Mouse (Mus musculus) adrenal gland, postnatal 14 days (tissue): ENCODE data around the gene Col15a1. TPM values are rescaled to one million over a fixed set of nuclear protein-coding genes. Genes with fewer than 3 reads are reported as not detected.

ENCODE experiments used
- DNase-seq: peaks from one replicate; pipeline ENCODE4 v3.0.0; 2021; ENCODE audit warnings: mixed read lengths
- total RNA-seq: library from RNA; stranded (reverse); gene quantifications from 2 replicates; pipeline ENCODE4 v1.2.3, GENCODE M21; 2021

The Col15a1 gene
- total RNA-seq, 1 experiment from 2014 or later: 72.9 TPM

DNA sequence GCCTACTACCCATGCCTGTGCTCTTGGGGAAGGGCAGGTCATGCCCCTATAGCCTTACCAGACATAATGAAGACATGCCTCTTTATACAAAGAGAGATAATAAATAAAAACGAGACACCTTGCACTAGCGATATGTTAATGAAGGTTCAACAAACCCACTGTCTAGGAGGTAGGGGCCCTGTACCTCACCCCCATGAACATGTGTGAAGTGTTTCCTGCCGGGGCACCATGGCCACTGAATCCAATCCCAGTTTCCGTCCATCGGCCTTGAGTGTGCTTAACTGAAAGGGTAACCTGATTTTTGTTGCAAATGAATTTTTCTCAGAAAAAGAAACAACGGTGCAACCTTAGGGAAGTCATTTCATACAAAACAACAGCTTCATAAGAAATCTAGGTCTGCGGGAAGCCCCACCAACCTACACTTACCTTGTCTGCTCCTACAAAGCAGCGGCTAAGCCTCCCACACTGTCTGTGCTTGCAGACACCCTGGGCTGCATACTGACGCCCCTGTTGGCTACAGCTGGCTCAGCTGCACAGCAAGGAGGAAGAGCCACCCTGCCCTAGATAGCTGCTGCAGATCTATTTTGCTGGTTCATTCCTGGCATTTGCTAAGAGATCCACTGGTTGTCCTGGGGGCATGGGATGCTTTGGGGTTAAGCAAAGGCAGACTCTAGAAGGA lies 64.6 kb downstream of the Col15a1 start:
- DNase-seq: no peak

DNA sequence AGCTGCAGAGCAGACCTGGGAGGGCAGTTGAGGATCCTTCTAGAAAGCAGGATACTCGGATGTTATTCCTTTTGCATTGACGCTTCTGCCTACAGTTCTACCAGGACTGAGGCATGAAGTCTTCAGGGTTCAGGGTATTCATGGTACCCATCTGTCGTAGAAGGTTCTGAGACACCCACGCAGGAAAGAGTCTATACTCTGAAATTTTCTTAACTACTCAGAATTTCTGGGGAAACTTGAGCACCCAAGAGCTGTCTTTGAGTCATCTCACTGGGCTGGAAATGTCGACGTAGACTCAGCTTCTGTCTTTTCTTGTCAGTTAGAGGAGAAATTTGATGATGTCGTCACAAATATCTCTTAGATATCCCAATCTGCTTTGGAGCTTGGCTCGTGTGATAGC lies 65.8 kb downstream of the Col15a1 start:
- no peak for DNase-seq

DNA sequence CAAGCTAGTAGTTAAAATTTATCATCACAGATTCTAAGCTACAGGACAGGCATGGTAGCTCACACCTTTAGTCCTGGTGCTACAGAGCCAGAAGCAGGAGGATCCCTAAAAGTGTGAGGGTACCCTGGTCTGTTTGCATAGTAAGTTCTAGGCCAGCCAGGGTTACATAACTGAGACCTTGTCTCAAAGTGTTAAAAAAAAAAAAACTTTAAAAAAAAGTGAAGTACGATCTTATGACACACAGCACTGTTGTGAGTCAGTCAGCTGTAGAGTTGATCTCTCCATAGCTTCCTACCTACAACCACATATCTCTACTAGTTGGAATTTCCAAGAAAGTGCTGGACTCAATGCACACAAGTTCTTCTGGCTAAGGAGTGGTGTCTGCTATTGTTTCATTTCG lies 67.0 kb downstream of the Col15a1 start:
- DNase-seq: no peak

DNA sequence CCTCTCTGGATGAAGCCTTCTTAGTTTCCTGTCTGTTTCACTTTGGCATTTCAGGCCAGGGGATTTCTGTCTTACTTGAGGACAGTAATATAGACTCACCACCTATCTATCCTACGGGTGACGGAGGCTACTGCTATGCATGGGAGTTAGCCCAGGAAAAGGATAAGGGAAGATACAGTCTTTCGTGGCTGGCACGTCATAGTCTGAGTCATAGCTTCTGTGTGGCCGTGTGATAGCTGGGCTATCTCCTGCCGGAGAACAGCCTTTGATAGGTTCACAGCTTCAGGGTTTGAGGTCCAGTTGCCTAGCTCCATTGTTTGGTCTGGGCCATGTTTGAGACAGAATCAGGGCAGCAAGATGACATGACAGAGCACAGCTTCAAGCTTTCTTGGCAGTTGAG lies 70.4 kb downstream of the Col15a1 start:
- no peak for DNase-seq

DNA sequence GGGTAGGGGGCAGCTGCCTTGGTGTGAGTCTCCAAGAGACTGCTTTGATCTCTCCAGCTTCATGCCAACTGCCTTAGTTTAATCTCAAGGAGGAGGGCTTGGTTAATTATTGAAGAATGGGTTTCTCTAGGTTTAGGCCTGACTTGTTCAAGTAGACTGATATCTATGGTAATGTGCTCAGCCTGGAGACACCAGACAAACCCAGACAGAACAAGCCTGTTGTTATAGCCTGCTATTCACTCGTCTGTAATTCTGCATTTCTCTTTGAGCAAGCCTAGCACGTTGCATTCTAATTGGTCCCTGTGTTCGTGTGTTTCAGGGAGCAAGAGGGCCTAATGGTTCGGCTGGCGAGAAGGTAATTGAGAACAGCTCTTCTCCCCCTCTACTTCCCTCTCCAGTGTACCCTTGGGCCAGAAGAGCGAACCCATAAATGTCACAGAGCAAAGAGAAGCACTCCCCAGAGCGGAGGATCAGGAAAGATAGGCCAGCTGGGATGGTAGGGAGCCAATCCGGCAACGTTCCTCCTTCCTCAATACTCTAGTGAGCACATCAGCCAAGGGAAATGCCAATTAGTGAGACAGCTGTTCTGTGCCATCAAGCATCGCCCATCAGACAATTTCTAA lies 71.2 kb downstream of the Col15a1 start:
- no peak for DNase-seq

DNA sequence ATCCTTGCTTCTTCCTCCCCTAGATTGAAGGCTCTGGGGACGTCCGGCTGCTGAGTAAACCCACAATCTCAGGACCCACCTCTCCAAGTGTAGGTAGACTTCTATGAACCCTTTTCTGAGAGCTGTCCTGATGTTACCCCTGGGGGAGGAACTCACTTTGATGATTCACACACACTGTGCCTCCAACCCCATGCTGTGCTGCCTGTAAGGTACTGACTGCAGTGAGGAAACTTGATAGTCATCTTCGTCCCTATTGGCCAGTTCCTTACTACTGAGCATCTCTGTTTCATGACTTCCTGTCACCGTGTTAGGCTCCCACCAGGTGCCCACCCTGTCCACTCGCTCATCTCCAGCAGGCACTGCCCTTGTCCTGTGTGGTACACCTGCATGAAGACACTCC lies 72.2 kb downstream of the Col15a1 start:
- DNase-seq: no peak

DNA sequence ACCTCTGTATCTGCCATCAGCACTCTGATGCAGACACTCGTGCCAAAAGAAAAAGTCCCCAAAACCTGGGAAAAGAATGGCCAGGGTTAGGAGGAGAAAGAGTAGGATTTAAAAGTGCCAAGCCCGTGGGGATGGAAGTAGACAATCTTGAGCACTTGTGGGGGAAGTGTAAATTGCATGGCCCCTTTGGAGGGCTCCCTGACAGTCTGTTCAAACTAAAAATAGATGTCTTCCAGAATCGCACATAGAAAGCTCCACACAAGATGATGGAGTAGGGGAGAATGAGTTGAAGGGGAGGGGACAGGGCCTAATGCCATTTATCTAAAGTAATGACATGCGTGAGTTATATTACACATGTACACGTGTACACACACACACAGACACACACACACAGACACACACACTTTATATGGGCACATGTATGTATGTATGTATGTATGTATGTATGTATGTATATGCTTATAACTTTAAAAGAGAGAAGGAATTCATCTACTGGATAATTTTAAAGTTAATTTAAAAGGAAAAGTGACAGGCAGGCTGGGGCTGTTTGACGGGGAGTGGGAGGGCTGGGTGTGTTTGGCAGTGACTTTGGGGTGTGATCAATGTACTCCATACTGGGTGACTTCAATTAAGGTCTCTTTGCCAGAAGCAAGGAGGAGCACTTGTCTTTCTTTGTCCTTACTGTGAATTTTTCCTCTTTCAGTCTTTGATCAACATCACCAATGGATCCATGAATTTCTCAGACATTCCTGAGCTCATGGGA lies 74.1 kb downstream of the Col15a1 start:
- DNase-seq: no peak

DNA sequence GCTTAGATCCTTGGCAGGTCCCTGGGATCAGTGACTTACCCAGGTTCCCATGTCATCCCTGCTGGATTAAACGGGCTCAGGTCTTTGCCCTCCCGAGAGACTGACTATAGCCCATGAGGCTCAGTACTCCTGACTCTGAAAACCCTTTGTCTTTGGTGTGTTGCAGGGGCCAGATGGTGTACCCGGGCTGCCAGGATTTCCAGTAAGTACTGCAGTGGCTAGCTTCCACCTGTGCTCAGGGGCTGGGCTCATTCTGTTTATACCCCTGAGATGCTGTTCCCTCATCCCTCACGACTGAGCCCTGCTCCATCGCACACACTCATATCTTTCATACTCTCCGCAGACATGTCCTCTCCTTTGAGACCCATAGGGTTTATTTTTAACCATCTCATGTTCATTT lies 76.3 kb downstream of the Col15a1 start:
- DNase-seq: no peak

DNA sequence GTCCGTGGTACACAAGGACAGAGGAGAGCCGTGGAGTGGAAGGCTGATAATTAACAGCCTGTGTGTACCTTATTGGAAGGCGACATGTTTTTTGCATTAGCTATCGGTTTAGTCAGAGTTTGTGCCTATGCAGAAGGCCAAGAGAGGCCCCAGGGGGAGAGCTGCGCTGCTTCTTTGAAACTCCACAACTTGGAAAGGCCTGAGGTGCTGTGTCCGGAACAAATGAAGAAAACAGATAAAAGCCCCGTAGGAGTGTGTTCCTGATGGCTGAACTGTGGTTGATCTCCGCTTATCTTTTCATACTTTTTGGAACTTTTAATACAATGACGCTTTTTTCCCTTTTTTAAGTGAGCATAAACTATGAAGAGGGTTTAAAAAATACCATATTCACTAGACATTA lies 76.9 kb downstream of the Col15a1 start:
- no peak for DNase-seq

DNA sequence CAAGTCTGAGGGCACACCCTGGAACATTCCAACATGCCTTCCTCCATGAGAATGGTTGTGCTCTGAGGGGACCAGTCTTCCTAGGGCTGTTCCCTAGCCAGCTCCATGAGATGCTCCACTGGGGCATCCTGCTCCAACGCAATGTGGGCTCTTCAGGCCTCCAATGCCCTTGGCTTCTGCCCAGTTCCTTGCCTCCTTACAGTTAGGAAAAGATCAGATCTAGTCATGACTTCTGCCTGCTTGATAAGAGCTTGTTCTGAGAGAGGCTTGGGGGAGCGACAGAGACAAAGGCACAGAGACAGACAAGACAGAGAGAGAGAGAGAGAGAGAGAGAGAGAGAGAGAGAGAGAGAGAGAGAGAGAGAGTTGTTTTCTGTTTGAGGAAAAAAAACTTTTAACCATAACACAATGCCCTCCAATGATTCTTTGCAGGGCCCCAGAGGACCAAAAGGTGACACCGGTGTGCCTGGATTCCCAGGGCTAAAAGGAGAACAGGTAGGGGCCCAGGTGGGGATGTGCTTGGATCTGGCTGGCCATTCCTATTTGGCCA lies 78.7 kb downstream of the Col15a1 start:
- no peak for DNase-seq

DNA sequence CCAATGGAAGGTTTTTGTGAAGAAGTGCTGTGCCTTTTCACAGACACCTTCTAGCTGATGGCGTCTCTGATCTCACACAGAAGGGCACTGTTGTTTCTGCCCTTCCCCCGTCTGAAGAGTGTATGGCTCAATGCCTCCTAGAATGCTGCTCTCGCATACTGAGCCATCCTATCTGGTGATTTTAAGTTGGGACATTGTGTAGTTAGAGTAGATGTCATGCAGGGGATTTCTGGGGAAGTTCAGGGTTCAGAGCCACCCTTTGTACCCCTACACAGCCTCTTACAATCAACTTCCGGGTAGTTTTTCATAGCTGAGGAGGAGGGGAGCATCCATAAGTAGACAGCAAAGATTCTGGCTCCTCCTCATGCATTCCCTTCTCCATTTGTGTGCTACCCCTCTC lies 79.5 kb downstream of the Col15a1 start:
- DNase-seq: no peak

DNA sequence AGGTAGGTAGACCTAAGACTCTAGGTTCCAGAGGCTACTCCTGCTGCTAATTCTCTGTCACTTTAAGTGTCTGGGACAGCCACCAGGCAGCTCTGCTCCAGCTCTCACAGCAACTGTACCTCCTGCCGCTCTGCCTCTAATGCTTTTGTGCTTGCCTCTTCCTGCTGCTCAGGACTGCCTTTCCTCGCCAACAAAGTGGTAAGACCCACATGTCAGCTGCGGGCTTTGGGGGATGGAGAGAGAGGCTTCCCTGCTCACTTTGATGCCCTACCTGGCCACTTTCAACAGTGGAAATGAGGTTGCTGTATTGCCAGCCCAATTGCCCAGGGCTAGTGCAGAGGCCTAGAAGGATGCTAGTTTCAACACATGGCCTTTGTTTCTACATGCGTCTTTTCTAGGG lies 80.3 kb downstream of the Col15a1 start:
- DNase-seq: no peak

DNA sequence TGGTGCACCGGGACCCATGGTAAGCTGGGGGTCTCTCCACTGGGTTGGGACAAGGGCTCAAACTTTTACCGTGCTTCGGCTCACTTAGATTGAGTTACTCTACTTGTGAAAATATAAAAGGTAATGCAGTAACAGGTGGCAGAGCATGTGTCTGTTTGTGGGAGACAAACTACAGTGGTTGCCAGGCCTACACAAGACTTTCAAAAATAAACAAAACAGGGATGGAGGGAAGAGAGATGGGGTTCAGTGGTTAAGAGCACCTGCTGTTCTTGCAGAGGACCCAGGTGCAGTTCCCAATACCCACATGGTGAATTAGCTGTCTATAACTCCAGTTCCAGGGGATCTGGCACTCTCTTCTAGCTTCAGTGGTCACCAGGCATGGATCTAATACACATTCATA lies 81.6 kb downstream of the Col15a1 start:
- no peak for DNase-seq

DNA sequence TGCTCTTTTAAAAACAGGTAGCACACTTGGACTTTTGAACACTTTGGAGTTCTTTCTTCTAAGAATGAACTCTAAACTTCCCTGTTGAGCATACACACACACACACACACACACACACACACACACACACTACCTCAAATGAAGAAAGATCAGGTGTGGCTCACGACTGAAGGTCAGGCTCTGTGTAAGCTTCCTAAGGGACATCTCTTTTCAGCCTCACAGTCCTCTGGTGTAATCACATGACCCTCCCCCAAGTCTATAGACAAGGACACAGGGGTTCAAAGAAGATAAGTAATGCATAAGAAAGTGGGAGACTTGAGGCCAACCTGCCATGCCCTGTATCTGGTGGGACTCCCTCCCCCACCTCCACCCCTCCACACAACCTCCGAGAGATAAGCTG lies 82.5 kb downstream of the Col15a1 start:
- no peak for DNase-seq

DNA sequence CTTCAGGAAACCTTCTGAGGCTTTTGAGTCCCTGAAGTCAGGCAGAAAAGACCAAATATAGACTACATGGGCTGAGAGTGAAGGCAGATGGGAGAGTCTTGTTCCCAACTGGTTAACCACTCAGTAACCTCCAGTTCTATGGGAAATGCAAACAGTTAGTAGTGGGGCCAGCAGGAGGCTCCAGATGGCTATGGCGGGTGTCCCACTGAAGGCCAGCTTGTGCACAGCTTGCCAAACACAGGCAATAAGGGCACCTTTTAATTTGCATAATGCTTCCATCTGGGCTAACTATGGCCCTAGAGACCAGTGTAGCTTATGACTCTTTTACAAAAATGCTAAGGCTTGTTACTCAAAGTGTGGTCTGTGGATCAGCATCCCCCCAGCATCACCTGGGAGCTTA lies 83.1 kb downstream of the Col15a1 start:
- no peak for DNase-seq

DNA sequence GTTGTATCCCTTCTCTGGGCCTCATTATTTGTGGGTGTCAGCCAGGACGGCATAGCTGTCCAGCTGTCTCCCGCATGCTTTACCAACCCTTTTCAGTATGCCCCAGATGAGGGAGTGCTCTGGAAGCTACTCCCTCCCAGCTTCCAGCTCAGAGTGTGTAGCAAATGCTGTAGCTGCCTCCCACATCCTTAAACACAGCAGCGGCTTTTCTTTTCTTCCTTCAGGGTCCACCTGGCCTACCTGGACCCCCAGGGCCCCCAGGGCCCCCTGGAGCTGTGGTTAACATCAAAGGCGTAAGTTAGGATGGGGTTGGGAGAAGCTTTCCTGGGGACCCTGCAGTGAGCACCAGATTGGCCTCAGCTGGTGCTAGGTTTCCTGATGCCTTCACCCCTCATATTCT lies 85.0 kb downstream of the Col15a1 start:
- DNase-seq: no peak

DNA sequence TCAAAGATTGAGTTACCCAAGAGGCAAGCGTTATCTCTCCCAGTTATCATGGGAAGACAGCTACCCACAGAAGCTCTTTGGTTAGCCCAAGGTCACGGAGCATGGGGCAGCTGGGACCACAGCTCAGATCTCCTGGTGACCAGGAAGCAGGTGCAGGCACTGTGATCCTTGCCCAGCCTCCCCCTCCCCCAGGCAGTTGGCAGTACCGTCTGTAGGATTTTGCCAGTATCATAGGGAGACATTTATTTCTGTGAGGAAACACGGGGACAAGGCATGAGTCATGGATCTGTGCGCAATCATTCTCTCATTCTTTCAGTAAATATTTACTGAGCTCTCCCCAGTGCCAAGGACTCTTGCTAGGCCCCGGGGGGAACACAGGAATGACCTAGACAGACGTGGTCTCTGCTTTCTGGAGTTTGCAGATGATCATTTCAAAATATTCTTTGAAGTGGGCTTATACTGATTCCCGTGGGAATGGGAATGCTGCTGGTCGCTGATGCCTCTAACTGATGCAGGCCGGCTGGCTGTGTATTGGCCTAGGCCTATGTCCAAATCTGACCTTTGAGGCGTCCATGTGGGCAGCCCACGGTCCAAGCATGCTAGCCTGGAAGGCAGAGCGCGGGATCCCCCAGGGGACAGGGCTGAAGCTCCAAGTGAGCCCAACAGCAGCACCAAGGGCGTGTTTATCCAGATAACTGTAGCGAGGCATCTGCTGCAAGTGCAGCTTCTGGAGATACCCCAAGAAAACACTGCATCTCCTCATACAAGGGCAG lies 86.0 kb downstream of the Col15a1 start:
- peak; percentile 86 for DNase-seq

DNA sequence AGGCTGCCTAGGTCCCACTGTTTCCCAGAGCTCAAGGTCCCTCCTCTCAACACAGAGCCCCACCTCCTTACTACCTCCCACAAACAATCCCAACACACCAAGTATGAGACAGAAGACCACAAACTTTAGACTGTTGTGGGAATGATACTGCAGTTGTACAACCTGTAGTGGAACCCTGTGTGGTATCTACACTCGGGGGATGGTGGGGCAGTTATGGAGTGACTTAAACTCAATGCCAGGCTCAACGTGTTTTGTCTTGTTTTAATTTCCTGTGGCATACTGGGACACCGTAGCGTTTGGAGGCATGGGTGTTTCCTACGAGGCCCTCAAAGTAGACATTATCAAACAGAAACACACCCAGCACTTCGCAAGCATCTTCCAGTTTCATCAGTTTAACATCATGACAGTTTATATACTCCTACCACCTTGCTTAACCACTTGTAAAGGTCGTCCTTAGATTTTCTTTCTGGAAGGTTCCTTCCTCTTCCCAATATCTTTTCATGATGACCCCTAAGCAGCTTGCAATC lies 86.6 kb downstream of the Col15a1 start:
- no peak for DNase-seq

DNA sequence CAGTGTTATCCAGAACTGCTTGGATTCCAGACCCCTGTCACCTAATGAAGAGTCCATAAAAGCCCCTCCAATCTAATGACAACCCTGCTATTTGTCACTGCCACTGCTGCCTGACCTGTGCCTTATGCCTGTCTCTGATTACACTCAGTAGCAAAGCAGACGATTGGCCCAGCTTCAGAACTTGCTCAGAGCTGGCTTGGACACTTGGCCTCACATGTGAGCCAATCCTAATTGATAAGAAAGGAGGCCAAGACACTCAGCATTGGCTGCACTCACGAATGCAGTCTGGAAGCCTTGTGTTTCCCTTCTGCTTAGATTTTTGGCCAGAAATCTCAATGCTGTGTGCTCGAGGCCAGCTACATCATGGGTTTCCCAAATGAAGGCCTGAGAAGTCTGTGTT lies 87.6 kb downstream of the Col15a1 start:
- DNase-seq: peak; percentile 45

DNA sequence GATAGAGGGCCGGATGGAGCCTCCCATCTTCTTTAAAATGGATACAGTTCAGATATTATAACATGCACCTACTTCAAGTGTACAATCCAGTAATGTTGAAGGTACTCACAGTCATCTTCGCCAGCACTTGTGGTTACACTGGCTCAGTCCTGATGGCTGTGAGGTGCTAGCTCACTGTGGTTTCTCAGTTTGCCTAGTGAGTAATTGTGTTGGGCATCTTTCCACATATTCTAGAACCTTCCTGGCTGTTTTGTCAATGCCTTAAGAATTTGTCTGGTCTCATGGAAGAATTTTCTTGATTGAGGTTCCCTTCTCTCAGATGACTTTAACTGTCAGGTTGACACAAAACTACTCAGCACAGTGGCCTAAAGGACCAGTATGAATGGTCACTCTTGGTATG lies 92.7 kb downstream of the Col15a1 start:
- DNase-seq: no peak

DNA sequence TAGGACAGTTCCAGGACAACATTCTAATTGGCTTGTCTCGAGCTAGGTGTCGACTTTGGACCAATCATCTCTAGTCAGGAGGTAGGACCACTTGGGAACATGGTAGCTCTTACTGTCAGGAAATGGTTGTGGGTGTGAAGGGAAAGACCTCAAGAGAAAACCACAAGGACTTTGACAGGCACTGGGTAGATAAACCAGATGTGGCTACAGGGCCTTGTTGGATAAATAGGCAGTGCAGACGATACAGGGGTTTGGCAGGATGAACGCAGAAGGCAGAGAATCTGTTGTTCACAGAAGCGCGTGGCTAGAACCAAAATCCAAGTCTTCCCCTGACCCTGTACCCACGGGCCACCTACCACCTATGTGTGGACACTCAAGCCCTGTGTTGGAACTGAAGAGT lies 94.6 kb downstream of the Col15a1 start:
- no peak for DNase-seq

DNA sequence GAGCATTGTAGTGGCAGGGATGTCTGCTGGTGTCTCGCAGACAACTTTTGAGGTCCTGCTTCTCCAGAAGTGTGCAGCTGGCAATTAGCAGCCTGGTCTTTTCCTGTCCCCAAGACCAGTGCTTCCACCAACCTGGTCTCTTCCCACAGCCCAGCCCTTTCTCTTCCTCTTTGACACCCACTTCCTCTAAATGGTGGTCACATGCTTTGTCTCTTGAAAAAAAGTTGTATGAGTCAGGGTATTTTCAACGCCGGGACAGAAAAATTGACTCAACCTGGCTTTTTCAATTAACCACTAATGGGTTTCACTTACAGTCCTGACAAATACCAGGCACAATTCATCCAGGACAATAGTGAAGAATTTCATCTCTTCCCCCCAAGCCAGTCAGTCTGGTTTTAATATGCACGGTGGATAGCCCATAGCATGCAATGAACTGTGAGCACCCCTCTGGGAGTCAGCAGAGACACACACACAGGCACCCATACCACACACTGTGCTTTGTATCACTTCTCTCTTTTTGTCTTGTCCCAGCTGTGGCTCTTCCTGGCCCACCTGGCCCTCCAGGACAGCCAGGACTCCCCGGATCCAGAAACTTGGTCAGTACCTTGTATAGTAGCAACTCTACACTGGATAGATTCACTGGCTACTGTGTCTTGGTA lies 95.5 kb downstream of the Col15a1 start:
- no peak for DNase-seq
